Mouse (Mus musculus): ENCODE results near the gene Abca7.
A peak's percentile ranks its signal among the peaks of the same experiment; 100 is the strongest.
"Not testable (repeated sequence)": the region's sequence is repeated elsewhere in the genome, so short reads cannot be mapped to it uniquely, and the experiment has no call there.

Gene Abca7

DNA sequence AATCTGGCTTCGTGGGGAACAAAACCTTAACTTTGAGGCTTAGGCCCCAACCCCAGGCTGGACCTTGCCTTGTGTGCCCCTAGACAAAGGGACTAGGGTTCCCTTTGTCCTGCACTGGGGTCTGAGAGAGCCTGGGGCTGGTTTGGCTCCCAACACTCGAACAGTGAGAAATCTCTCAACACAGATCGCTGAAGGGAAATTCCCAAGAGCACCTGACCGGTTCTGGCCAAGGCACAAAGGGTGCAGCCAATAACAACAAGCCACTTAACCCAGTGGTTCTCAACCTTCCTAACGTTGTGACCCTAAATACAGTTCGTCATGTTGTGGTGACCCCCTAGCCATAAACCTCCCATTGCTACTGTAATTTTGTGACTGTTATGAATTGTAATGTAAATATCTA lies 54.0 kb downstream of the Abca7 start:
- DNase-seq: no peak

DNA sequence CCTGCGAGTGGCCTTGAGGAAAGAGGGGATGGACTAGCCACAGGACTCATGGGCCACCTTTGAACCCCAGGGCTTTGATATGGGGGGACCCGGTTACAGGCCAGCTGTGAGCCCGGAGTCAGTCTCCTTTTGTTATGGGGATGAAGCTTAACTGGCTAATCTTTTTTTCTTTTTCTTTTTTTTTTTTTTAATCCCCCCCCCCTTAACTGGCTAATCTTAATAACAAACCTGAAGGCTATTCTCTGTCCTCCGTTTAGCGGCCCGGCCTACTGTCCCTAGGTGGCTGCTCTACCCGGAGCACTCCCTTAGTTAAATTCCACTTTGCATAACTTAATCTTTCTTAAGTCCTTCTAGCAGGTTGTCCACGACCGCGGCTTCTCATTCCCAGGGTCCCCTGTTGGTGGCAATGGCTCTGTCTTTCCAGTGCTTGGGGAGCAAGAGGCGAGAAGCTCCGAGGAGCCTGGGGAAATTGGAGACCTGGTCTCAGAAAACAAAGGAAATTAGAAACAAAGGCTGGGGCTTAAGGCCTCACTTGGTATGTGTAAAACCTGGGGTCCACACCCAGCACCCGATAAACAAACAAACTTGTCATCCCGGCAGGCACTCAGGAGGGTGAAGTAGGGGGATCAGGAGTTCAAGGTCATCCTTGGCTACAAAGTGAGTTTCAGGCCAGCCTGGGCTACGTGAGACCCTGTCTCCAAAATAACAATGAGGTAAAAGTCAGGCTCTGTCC lies 54.8 kb downstream of the Abca7 start:
- no peak for DNase-seq

DNA sequence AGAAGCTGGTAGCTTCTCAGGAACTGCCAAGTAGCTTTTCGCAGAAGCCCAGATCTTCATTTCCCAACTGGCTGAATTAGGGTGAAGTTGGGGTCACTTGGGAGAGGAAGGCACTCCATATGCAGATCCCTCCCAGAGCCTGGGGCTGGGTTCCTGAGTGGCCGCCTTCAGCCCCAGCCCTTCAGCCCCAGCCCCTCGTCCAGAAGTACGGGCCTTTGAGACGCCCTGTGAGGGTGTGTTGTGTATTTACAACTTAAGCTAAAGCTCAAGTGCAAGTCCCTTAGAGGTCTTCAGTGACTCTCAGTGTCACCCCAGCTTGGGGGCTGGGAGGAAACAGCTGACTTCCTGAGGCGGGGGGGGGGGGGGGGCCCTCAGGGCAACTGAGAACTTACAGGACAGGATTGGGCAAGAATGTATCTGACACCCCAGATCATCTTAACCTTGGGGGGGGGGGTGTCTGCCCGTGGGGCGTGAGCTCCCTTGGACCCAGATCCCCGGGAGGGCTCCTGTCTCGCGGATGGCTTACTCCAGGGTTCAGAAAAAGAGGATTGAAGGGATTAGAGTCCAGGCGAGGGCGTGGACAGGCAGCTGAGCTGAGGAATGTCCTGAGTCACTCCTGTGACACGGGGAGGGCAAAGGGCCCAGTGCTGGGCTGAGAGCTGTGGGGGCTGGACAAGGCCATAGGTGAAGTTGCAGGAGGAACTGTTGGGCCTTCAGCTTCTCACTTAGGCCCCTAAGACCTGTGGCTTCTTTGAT lies 55.5 kb downstream of the Abca7 start:
- DNase-seq: peak; percentile 28

DNA sequence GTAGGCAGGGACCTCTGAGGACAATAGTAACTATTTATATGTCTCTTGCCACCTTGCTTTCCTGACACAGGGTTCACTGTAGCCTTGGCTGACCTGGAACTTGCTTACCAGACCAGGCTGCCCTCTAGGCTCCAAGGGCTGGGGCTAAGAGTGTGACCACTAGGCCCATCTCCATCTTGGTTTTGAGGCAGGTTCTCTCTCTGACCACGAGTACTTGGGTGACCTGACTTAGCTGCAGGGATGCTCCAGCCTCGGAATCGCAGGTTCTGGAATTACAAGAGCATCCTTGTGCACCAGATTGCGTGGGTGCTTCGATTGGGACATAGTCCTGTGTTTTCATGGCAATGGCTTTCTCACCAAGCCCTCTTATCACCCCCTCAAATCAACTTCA lies 56.1 kb downstream of the Abca7 start:
- DNase-seq: no peak

DNA sequence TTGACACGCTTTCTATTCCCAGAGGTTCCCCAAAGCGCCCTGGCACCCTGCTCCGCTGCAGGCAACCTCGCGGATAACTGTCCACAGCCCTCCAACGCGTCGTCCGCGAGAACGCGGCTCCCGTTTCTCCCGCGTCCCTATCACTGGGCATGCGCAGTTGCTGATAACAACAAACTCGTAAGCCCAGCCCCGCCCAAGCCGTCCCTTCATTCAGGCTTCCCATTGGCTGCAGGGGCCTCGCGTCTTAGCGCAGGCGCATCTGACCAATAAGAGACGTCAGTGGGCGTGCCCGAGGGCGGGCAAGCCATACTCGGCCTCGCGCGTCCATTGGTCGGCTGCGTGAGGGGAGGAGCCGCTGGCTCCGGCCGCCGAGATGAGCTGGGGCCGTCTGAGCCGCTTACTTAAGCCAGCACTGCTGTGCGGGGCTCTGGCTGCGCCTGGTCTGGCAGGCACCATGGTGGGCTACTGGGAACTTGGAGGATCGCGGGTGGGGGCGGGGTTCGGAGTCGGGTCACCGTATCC lies 57.0 kb downstream of the Abca7 start:
- peak; percentile 100 for DNase-seq

DNA sequence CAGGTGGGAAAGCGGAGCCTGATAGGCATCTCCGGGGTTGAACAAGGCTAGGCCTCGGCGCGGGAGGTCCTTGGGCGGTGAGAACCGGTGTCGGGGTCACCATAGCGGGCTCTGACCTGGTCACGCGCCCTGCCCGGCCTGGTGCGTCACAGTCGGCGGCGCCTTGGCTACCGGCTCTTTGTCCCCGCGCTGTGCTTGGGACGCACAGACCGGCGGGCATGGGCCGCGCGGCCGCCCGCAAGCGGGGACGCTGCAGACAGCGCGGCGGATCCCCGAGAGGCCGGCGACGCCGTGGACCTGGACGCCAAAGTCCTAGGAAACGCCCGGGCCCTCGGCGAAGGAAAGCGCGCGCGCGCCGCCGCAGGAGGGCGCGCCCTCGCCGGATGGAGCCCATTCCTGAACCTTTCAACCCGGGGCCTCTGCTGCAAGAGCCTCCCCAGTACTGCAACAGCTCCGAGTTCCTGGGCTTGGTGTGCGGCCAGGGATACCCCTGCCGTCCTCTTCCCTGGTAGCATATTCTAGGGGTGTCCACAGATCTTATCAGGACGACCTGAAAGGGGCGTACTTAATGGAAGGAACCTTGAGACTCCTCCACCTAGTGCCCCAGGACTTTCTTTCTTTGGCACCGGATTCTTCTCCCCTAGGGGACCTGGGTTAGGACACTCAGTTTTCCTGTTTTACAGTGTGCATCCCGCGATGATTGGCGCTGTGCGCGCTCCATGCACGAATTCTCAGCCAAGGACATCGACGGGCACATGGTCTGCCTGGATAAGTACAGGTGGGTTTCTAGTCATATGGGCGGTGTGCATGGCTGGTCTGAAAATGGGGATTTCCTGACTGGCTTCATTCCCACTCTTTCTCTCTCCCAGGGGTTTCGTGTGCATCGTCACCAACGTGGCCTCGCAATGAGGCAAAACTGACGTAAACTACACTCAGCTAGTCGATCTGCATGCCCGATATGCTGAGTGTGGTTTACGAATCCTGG lies 57.8 kb downstream of the Abca7 start:
- DNase-seq: peak; percentile 84

DNA sequence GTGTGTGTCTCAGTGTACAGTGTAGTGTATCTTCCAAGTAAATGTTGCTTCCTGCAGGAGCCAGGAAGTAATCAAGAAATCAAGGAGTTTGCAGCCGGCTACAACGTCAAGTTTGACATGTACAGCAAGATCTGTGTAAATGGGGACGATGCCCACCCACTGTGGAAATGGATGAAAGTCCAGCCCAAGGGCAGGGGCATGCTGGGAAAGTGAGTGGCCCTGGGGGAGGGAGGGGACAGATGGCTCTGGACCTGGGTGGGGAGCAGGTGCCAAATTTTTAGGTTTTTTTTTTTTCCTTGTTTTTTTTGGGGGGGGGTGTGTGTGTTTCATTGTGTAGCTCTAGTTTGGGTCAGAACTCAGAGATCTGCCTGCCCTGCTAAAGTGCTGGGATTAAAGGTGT lies 58.6 kb downstream of the Abca7 start:
- DNase-seq: not testable (repeated sequence)

DNA sequence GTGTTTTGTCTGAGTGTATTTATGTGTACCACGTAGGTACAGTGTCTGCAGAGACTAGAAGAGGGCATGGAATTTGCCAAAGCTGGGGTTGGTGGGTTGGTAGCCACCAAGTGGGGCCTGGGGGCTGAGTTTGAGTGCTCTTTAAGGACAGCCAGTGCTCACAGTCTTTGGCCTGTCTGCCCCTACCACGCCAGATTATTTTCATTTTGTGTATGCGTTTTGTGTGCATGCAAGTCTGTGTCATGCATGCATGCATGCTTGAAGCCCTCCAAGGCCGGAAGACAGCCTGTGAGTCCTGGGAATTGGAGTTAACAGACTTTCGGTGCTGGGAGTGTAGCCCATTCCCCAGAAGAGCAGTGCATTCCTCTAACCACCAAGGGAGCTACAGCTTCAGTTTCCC lies 59.1 kb downstream of the Abca7 start:
- no peak for DNase-seq

DNA sequence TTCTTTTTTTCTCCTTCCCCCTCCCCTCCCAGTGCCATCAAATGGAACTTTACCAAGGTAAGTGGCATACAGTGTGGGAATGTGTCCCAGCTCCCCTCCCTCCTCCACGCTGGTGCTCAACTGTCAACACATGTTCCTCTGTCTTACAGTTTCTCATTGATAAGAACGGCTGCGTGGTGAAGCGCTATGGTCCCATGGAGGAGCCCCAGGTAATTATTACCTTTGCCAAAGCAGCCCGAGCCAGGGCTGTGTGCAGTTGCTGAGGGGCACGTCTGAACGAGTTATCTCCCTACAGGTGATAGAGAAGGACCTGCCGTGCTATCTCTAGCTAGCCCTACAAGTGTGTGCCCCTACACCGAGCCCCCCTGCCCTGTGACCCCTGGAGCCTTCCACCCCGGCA lies 59.6 kb downstream of the Abca7 start:
- no peak for DNase-seq

DNA sequence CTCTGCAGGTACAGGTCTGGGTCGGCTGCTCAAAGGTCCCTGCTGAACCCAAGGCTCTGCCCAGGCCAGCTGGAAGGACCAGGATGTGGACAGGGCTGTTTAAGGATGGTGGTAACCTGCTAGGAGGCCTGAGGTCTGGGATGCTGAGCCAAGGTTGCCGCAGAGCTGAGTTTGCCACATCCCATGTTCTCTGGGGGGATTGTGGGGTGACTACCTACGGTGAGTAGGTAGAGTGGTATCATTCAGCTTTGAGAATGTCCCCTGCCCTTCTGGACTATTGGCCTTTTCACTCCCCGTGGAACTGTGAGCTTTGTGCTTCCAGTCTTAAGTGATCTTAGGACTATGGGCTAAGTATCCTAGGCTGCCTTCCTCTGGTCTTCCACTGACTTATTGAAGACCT lies 60.2 kb downstream of the Abca7 start:
- DNase-seq: no peak

DNA sequence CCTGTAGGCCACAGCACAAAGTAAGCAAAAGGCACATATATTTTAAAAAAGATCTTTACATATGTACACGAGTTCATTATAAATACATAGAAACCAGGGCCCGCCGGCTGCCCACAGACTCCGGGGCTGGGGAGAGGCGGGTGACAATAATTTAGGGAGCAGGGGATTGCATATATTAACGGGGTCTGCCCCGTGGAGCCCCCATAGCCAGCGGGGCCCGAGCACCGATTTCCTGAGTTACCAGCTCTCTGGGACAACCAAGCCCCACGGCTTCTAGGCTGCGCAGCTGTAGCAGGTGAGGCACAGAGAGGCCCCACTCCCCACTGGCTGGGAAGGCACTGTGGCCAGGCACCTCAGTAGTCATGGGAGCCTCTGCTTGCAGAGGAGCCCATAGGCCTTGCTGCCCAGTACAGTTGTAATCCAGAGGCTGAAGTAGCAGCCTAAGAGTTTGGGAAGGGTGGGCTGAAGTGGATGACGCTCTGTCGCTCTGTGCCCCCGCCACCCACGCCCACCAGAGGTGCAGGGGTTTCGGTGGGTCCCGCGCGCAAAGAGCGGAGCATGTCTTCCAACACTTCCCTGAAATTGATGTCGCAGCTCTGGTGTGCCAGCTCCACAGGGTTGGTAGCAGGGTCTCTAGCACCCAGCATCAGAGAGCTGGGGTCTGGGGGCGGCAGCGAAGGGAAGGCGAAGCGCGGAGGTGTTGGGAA lies 60.8 kb downstream of the Abca7 start:
- DNase-seq: no peak

DNA sequence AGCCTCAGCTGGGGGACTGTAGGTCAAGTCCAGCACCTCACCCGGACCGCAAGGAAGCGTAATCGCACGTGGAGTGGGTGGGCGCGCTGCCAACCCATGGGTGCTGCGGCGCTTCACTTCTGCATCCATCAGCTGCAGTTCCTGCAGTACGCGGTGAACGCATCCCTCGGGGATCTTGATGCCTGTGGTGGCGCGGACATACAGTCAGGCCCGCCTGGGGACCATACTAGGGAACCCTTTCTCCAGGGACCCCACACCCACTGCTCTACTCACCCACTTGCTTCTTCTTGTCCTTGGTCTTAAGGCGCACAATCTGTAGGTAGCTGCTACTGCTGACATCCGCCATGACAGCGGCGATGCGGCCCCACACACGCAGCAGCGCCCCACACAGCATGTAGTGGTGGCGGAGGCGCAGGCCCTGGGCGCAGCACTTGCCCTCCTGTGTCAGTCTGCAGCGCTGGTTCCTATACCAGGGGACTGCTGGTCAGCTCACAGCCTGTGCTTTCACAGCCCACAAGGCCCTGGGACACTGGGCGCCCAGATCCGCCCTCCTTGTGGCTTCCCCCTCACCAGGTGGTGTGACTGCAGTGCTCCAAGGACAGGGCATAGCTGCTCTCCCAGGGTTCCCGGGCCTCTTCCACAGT lies 61.5 kb downstream of the Abca7 start:
- DNase-seq: no peak

DNA sequence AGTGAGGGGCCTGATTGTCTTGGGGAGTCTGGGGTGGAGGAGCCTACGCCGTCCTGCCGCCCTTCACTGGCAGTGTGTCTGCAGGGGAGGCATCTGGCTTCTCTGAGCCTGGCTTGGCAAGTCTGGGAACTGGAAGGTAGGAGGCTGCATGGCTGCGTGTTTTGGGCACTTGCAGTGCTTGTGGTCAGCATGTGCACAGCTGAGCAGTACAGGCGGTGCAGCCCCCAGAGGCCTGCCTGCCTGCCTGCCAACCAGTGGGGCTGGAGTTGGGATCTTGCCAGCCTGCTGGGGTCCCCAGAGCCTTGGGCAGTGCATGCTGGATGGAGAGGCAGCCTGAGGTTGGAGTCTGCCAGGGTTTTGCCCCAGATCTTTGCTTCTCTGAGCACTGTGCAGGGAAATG lies 66.8 kb downstream of the Abca7 start:
- no peak for DNase-seq

DNA sequence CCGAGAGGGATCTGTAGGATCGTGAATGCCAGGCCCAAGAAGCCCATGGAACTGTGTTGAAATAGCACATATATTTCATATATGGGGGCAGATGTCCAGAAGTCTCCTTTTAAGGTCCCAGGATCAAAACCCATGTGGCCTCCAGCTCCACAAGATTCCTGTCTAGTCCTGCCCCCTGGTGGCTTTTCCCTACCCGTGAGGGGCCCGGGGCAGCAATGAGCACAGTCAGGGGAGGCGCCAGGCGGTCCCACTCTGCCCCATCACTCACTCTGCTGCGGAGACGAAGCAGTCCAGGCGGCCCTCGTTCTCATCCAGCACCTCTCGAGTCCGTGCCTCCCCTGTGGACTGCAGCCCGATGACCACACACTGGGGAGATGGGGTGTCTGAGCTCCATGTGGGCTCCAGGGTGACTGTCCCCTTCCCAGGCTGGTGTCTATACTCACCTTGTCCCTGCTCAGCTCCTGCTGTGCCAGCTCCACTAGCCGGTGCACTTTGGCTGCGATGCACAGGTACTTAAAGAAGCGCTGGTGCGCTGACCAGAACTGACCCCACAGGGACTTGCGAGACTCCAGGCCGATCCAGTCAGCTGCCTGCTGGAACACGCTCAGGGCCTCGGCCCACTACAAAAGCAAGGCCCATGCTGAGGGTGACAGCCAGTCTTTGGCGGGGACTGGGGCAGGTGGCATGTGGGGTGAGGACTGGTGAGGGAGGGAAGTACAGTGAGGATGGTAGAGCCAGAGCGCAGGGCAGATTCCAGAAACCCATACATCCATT lies 67.8 kb downstream of the Abca7 start:
- no peak for DNase-seq
